Mouse (Mus musculus) C2C12 (cell line): ENCODE data around the gene Map7d1. TPM values are rescaled to one million over a fixed set of nuclear protein-coding genes. Genes with fewer than 3 reads are reported as not detected.

Experiments
- H3K27me3 ChIP-seq: one replicate; pipeline ENCODE4 v1.6.1; 2011; ENCODE audit not compliant: control insufficient read depth, insufficient read depth, insufficient read length
- H3K36me3 ChIP-seq: one replicate; pipeline ENCODE4 v1.6.1; 2011; ENCODE audit not compliant: control insufficient read depth, insufficient read depth
- H3K4me3 ChIP-seq: one replicate; pipeline ENCODE4 v1.5.1; 2011; ENCODE audit warnings: mild to moderate bottlenecking, control low read depth; ENCODE audit not compliant: poor library complexity, insufficient read depth, severe bottlenecking
- H3K79me2 ChIP-seq: one replicate; pipeline ENCODE4 v1.6.1; 2011; ENCODE audit not compliant: control insufficient read depth, insufficient read depth
- H3K79me3 ChIP-seq: one replicate; pipeline ENCODE4 v1.6.1; 2011; ENCODE audit warnings: low read depth, control low read depth
- H3ac ChIP-seq: one replicate; pipeline ENCODE3; 2011; ENCODE audit warnings: low read depth; ENCODE audit not compliant: control insufficient read depth, insufficient read length
- CEBPB ChIP-seq: IDR thresholded peaks from one replicate; pipeline ENCODE4 v1.6.1; 2011; ENCODE audit warnings: low read depth, mild to moderate bottlenecking, control low read depth, moderate library complexity
- CTCF ChIP-seq: IDR thresholded peaks from one replicate; pipeline ENCODE4 v1.5.1; 2011; ENCODE audit not compliant: control insufficient read depth, insufficient read depth, insufficient read length
- FOSL1 ChIP-seq: IDR thresholded peaks from one replicate; pipeline ENCODE4 v1.8.0; 2011; ENCODE audit warnings: mild to moderate bottlenecking, low read length; ENCODE audit not compliant: poor library complexity, insufficient read depth, severe bottlenecking
- MAX ChIP-seq: IDR thresholded peaks from one replicate; pipeline ENCODE4 v1.6.1; 2011; ENCODE audit warnings: mild to moderate bottlenecking, control low read depth
- MYOD1 ChIP-seq: IDR thresholded peaks from one replicate; pipeline ENCODE4 v1.6.1; 2011; ENCODE audit warnings: low read depth; ENCODE audit not compliant: control insufficient read depth, insufficient read length
- MYOG ChIP-seq: IDR thresholded peaks from one replicate; pipeline ENCODE4 v1.6.1; 2011; ENCODE audit not compliant: control insufficient read depth, insufficient read length; ENCODE audit errors: extremely low read depth
- USF1 ChIP-seq: IDR thresholded peaks from one replicate; pipeline ENCODE4 v1.6.1; 2011; ENCODE audit warnings: low read depth, mild to moderate bottlenecking, control low read depth, moderate library complexity
- polyA plus RNA-seq: library from polyadenylated mRNA; unstranded; fragments of >200 nt; fragmentation: generic; extraction: Trizol; gene quantifications from one replicate; pipeline ENCODE4 v1.2.1, GENCODE M21; 2012; ENCODE audit warnings: missing spikeins

Map7d1 gene
- polyA plus RNA-seq, 1 experiment: 130 TPM

GRCm38 (mm10) chr4:126200656-126201055 is 55.5 kb downstream of the Map7d1 start:
- Histone ChIP-seq H3ac (peak overlapping the region; percentile 49), H3K79me3 (peaks cover 66% of the 10 kb centered on the region), H3K36me3 (peaks cover 20% of the 10 kb centered on the region), H3K79me2 (peaks cover 67% of the 10 kb centered on the region), H3K27me3 (no peaks in the 10 kb centered on the region), H3K4me3 (peak overlapping the region; percentile 69)
- TF ChIP-seq FOSL1 (no peak), CTCF (no peak), MAX (no peak), CEBPB (no peak), MYOD1 (no peak), MYOG (no peak), USF1 (no peak)

GRCm38 (mm10) chr4:126200036-126200435 is 56.1 kb downstream of the Map7d1 start:
- no peaks in the 10 kb centered on the region for H3K27me3 ChIP-seq
- peak overlapping the region; percentile 69 for H3K4me3 ChIP-seq
- H3K79me3 ChIP-seq: peaks cover 71% of the 10 kb centered on the region
- no peak for TF ChIP-seq MYOG
- no peak for TF ChIP-seq CTCF
- TF ChIP-seq MYOD1: no peak
- no peak for TF ChIP-seq MAX
- no peak for TF ChIP-seq FOSL1
- TF ChIP-seq USF1: no peak
- TF ChIP-seq CEBPB: no peak
- peaks cover 20% of the 10 kb centered on the region for H3K36me3 ChIP-seq
- peak overlapping the region; percentile 29 for H3ac ChIP-seq
- peaks cover 73% of the 10 kb centered on the region for H3K79me2 ChIP-seq

GRCm38 (mm10) chr4:126199556-126199955 is 56.6 kb downstream of the Map7d1 start:
- Histone ChIP-seq H3K27me3 (no peaks in the 10 kb centered on the region), H3K79me3 (peaks cover 76% of the 10 kb centered on the region), H3K36me3 (peaks cover 20% of the 10 kb centered on the region), H3ac (no peak overlapping the region), H3K4me3 (no peak overlapping the region), H3K79me2 (peaks cover 78% of the 10 kb centered on the region)
- no peak for TF ChIP-seq USF1
- no peak for TF ChIP-seq MYOD1
- TF ChIP-seq CTCF: no peak
- TF ChIP-seq FOSL1: no peak
- no peak for TF ChIP-seq CEBPB
- TF ChIP-seq MYOG: no peak
- TF ChIP-seq MAX: no peak

- peaks cover 41% of the 10 kb centered on the region for H3K36me3 ChIP-seq
- H3K4me3 ChIP-seq: no peak overlapping the region
- TF ChIP-seq MAX: no peak
- TF ChIP-seq CTCF: no peak
- TF ChIP-seq FOSL1: no peak
- no peak for TF ChIP-seq MYOG
- TF ChIP-seq MYOD1: no peak
- peaks cover 96% of the 10 kb centered on the region for H3K79me3 ChIP-seq
- H3K79me2 ChIP-seq: peaks cover 99% of the 10 kb centered on the region
- no peak overlapping the region for H3ac ChIP-seq
- no peaks in the 10 kb centered on the region for H3K27me3 ChIP-seq
Observed at GRCm38 (mm10) chr4:126197485-126197884, 58.7 kb downstream of the Map7d1 start.

GRCm38 (mm10) chr4:126194916-126195315 is 61.2 kb downstream of the Map7d1 start:
- Histone ChIP-seq H3K27me3 (no peaks in the 10 kb centered on the region), H3K36me3 (peaks cover 64% of the 10 kb centered on the region), H3ac (no peak overlapping the region), H3K4me3 (no peak overlapping the region), H3K79me3 (peaks cover 98% of the 10 kb centered on the region), H3K79me2 (peaks cover 100% of the 10 kb centered on the region)
- TF ChIP-seq CTCF (no peak), USF1 (no peak), CEBPB (no peak), FOSL1 (no peak), MYOG (no peak), MYOD1 (no peak), MAX (no peak)

- TF ChIP-seq CEBPB (no peak), MYOD1 (no peak), CTCF (no peak), FOSL1 (no peak), USF1 (no peak), MYOG (no peak), MAX (no peak)
- H3K79me3 ChIP-seq: peaks cover 98% of the 10 kb centered on the region
- H3ac ChIP-seq: no peak overlapping the region
- H3K27me3 ChIP-seq: no peaks in the 10 kb centered on the region
- H3K4me3 ChIP-seq: no peak overlapping the region
- H3K36me3 ChIP-seq: peaks cover 65% of the 10 kb centered on the region
- peaks cover 100% of the 10 kb centered on the region for H3K79me2 ChIP-seq
Observed at GRCm38 (mm10) chr4:126194216-126194615, 61.9 kb downstream of the Map7d1 start.
